Mouse (Mus musculus) NIH3T3 (cell line): Measurements from ENCODE around the gene Zfp462.

Experiments
- DNase-seq: peaks from one replicate; pipeline ENCODE4 v3.0.0-alpha.2; 2012; ENCODE audit warnings: low read depth

Gene Zfp462

DNA sequence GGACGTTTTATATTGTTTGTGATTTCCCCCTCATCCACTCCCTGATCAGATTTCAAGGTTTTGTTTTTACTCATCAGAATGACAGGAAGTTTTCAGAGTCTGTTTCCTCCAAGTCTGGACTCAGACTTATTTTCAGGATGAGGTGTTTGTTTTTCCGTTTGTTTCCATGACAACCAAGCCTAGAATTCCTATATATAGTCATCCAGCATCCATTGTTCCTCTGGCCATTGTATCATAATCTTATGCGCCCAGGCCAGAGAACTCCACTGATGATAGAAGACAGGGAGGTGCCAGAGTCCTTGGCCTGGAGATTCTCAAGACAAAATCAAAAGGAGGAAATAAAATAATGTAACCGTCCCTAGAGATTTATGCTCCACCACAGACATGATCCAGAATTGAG, 97.7 kb downstream of the Zfp462 start:
- peak; percentile 17 for DNase-seq

DNA sequence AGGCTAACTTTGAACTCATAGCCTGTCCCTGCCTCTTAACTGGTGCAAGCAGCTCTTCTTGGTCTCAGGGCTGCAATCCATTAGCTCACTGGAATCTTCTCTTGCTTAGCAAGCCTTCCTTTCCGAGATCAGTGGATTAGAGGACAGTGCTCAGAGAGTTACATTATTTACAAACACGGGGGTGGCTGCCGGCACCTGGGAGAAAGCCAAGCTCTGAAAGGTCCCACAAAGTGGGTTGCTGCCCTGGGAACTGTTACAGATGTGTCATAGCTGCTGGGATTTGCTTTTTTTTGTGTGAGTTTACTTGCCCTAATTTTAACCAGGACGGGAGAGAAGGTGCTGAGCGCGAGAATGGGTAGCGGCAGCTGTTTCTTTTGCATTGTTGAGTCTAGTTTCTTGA, 102.4 kb downstream of the Zfp462 start:
- DNase-seq = peak; percentile 11

DNA sequence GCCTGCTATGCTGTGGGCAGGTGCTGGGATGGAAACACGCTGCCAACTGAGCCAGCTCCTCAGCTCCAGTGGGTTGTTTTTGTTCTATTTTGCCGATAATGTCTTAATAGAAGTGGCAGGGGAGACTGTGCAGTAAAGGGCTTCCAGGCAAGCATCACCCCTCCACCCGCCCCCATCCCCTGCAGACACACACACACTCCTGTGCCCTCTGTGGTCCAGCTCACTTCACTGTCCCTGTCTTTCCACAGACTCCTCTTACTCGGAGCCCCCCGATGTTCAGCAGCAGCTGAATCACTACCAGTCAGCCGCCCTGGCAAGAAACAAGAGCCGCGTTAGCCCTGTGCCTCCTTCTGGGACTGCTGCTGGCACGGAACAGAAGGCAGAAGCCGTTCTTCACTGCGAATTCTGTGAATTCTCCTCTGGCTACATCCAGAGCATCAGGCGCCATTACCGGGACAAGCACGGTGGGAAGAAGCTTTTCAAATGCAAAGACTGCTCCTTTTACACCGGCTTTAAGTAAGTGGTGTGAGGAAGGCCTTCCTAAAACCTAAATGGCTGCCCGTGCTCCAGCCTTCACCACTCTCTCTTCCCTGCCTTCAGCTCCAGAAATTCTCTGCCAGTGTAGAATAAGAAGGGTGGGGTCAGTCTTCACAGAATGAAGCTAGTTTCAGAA, 105.2 kb downstream of the Zfp462 start:
- DNase-seq = no peak

DNA sequence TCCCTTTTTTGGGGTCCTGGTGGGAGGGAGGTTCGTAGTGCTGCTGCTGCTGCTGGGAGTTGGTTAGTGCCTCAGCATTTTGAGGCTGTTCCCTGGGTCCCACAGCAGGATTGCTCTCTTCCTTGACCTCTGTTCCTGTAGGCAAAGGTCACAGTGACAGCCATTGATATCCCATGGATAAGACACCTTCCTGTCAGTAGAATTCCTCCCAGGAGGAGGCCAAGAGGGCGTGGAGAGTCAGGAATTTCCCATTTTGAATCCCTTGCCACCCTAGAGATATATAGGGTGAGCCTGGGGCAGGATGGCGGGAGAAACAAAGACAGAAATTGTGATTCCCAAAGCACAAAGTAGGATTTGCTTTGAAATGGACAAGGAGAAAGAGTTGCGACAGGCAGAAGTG, 106.5 kb downstream of the Zfp462 start:
- no peak for DNase-seq

DNA sequence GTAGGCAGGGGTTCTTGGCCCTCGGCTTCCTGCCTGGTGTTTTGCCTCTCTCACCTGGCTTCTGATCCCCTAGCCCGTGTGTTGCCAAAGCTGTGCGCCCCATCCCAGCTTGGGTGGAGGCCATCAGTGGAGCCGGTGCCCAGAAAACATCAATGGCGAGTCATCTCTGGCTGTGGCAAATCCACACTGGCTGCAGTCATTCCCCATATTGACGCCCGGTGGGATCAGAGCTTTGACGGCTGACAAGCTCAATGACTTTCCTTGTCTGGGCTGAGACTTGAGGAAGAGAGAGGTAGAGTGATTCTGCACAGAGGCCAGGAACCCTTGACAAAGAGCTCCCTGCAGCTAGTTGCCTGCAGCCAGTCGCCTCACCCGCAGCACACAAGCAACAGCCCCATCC, 107.8 kb downstream of the Zfp462 start:
- DNase-seq = no peak

DNA sequence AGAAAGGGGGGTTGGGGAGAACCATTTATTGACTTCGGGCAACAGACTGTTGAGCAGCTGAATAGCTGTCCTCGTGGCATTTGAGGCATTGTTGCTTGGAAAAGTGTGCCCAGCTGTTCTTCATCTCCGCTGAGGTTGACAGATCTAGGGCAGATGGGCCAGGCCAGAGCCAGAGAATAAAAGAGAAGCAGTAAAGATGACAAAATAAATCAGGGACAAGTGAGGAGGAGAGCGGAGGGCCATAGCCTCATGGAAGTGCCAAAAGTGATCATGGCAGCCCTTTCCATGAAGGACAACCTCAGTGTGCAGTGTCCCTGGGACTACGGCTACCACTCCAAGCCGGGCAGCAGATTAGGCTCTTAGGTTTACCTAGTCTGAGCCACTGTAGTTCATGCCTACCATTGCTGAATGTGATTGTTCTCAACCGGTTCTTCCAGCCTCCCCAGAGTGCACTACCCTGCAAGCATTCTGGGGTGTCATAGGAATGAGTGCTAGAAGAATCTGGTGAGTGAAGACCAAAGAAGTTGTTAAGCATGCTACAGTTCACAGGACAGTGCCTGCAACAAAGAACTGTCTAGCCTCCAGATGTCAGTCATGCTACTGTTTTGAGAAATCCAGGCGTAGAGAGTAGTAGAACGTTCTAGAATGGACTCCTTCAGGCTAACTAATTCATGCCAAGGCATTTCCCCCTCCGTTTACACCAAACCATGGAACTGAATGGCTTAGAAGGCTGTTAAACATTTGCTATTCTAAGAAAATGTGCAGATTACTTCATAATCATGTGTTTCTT, 113.0 kb downstream of the Zfp462 start:
- no peak for DNase-seq

DNA sequence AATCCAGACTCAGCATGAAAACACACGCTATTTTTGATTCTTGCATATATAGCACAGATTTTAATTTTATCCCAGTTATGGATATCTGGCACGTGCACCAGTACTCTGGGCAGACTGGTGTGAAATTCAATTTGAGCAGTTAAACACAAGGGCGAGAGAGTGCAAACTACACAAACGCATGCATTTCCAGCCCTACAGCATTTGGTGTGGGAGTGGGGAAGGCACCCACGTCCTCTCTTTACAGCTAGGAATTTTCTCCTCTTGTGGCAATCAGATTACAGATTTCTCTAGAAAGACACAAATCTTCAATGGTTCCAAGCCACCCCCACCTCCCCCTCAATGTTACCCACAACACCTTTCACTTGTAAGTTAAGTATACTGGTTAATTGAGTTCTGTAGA, 114.1 kb downstream of the Zfp462 start:
- DNase-seq = no peak

DNA sequence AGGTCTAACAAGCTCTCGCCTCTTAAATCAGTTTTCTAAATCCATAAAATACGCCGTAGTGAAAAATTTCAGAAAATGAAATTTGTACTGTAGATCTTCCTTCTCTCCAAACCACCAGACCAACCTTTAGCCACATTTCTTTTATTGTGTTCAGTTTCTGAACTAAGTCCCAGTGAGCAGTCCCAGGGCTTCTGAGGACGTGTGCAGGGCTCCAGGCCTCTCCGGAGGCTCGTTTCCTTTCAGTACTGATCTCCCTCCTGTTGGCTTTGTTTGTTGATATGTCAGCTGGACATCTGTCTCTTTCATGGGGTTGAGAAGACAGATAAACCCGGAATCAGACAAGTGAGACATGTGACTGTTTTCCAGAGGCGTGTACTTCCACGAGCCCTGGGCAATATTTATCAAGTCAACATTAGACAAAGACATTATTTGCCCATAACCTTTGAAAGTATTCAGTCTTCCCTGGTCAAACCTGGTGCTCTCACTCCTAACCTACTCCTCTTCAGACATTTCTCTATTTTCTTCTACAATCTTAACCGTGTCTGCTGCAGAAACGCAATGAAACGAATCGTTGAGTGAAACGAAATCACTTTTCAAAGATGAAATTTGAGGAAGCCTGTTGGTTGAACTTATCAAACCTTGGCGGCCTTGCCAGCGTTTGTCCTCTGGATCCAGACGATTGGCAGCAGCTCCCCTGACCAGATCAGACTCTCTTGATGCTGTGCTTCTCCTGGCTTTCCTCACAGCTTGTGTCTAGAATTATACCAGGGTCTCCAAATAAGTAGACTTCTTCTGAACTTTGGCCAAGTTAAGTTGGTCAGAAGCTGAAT, 121.7 kb downstream of the Zfp462 start:
- no peak for DNase-seq

DNA sequence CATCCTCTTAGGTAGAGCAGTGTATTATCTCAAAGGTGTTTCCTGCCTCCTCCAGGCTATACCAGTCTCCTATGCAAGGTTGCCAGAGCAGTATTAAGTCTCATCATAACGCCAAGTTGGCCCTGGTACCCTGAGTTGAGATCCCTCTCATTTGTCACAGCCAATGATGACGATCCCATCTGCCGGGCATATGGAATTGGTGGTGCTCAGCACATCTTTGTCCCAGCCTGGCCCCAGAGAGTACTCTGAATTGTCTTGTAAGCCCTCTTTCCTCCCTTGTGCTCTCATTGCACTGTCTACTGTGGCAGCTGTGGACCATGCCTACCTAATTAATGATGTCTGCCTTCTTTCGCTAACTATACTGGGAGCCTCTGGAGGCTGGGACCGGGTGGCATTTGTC, 126.7 kb downstream of the Zfp462 start:
- DNase-seq = no peak

DNA sequence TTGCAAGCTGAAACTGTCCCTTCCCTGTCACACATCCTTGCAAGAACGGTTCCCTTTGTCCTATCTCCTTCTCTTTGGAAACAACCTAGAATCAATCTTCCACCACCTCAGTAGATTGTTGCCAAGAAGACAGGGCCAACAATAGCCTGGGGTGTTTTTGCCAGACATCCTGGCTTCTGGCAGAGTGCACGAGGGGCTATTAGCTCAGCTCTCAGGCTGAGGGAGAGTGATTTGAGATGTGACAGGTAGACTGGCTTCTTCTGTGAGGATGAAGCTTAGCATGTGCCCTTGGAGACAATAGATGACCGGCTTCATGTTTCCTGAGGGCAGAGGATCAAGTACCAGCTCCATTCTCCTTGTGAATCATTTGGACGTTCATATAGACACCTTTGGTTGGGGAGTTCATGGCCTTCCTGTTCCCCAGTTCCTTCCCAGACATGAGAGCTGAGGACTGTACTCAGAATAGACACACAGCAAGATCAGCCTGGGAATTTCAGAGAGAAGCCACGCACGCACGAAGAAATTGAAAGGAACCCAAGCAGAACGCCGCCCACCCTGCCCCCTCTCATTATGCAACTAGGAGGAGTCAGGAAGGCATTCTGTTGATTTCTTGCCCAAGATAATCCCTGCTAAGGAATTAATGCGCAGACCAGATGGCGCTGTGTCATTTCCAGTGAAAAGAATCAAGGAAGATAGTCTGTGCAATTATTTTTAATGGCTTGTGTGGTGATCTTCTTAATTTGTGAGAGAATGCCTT, 132.5 kb downstream of the Zfp462 start:
- no peak for DNase-seq

DNA sequence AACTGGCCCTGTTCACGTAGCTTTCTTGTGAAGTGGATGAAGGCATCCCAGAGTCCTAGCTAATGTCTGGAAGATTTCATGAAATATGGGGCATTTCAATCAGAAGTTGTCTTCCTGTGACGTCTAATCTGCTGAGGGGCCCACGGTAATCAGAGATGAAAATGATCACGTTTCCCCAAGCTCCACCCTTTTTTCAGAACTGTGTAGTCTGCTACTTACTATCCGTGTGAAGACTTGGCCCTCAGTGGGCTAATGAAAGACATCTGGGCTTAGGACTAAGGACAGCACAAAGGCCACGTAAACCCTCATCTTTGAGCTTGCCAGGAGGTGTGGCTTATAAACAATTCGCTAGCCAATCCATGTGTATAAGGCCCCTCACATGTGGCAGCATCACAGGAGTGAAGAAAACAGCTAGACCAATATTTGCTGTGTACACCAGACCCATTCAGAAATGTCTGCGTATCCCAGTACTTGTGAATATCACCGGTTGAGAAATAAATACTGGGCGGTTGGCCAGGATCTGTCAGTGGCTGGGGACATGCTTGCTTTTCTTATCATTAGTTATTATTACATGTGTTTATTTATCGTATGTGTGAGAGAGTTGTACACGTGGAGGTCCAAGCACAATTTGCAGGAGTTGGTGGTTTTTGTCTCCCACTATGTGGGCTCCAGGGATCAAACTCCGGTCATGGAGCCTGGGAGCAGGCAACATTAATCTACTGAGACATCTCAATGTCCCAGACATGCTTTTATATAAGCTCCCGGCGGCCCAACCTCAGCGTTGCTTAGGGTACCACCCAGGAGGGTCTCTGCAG, 133.3 kb downstream of the Zfp462 start:
- DNase-seq = peak; percentile 47

DNA sequence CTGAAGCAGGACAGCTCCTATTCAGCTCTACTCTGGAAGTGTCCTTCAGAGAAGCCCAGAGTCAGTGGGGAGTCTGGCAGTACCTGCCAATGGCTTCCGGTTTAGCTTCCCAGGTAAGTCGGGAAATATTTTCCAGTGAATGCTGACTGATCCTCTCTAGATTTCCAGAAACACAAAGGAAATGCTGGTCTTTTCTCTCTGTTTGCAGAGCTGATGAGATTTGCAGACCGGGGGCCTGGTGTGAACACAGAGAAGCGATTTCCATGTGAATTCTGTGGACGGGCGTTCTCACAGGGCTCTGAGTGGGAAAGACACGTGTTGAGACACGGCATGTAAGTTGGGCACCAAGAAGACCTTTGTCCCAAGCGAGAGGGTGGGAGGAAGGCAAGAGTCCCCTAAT, 134.2 kb downstream of the Zfp462 start:
- no peak for DNase-seq

DNA sequence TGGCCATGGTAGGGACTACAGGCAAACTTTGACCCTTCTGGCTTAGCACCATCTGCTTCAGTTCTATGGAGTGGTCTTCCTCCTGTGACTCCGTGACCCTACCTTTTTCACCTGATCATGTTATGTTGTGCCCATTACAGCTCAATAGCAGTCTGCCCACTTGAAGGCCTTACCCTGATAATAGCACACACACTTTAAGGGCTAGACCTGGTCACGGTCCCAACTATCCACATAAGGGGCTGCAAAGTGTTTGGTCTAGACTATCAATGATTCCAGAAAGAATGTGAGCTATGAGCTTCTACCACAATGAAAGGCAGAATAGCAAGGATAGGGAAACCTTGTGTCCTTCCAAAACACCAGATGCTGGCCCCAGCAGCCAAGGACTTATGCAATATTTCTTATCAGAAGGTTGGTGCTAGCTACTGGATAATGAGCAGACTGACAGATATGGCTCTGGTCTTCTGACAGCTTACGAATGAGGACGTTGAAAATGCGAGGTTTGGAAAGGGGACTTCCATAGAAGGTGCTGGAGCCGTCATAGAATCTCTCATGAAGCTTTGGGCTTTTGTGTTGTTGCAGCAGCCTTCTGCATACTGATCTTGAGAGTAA, 139.3 kb downstream of the Zfp462 start:
- no peak for DNase-seq

DNA sequence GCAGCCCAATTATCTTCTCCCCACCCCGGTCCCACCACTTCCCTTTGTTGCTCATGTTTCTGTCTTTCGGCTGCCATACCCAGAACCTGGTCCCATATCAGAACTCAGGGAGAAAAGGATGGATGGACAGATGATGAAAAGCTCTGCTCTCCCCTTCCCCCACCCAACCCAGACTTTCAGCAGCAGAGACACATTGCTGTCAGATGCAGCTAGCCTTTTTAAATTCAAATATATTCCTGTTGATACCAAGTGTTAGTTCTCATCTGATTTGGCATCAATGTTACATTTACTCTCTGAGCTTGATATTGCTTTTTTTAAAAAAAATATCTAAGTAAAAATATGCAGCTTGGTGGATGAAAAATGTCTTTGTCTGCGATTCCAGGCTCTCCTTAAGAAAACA, 143.3 kb downstream of the Zfp462 start:
- no peak for DNase-seq

DNA sequence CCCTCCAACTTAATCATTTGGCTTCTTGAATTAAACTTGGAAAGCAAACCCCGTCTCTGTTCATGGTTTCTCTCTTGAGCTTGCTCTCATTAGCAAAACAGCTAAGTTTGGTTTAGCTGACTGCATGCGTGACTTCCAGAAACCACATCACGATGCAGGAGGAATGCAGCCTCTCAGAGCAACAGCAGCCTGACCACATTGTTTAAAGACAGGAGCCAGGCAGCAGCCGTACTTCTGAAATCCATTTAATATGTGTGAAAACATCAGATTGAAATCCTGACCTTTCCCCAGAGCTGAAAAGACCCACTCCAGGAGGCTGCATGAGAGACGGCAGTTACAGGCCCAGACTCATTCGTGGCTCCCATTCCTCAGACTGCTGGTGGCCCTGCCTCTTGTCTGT, 144.1 kb downstream of the Zfp462 start:
- DNase-seq = no peak

DNA sequence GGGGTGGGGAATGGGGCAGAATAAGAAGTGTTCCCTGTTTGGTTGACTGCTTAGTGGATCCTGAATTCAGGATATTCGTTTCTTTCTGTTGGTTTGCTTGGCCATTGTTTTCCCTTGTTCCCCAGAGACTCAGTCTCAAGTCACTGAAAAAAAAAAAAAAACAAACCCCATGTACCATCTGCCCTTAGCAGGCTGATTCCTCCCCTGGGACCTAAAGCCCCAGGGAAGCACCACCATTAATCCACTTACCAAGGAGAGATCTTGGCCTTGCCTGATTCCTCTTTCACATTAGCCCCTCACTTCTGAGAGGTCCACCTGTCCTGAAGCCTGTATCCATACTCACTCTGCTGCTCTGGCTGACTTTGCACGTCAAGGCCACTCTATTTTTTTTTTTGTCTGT, 152.3 kb downstream of the Zfp462 start:
- no peak for DNase-seq

DNA sequence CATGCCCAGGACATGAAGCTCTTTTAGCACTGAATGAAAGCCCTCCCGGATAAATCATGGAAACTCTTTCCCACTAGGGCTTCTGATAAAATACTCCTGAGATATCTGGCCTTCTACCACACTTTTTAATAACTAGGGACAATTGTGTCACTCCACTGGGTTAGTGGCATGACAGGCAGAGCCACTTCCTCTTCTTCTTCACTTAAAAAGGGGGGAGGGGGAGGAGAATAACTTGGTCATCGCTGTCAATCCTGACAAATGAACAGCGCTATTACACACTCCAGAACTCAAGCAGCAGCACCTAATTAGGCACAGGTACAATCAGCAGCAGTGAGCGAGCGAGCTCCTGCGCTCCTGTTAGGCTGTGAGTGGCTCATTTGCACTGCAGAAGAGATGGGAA, 153.5 kb downstream of the Zfp462 start:
- DNase-seq = no peak

DNA sequence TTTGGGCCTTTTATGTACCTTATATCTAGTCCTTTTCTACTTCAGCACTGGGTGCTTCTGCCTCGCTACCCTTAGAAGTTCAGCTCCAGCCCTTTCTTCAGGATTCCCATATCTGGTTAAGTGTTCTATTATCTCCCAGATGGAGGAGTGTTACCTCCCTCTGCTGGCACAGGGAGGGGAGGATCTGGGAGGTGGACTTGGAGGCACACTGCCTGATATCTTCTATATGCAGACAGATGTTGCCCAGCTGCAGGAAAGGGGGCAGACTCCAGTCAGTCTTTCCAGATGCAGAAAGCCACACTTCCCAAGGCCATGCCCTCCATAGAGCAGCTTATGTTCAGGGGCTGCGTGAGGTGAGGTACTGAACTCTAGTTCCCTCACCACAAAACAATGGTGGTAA, 156.0 kb downstream of the Zfp462 start:
- peak; percentile 50 for DNase-seq

DNA sequence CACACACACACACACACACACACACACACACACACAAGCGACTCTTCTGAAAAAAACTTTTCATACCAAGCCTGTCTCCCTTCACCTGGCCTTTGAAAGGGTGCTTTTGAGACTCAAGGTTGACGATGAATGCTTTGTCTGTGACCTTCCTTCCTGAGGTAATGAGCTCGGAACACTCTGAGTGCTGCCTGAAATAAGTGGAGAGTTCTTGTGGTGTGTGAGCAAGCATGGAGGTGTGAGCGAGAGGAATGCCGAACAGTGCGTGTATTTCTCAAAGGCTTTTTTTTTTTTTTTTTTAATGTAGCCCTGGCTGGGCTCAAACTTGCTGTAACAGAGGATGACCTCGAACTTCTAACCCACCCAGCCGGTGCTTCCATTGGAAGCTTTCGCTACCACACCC, 156.8 kb downstream of the Zfp462 start:
- no peak for DNase-seq

DNA sequence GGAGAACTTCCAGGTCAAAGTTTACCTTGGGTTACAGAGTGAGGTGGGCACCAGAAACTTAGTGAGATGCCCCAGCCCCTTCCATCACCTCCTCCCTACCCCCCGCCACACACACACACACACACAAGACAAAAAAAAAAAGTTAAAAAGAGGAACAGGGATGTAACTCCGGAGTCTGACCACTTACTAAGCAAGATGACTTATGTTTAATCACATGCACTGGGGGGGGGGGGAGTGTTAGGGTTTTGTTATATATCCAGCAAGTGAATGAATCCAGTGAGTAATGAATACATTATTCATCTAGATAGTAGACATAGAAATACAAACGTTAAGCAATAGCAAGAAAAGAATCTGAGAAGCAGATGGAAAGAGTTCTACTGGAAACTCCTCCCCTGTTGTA, 157.5 kb downstream of the Zfp462 start:
- peak; percentile 58 for DNase-seq

DNA sequence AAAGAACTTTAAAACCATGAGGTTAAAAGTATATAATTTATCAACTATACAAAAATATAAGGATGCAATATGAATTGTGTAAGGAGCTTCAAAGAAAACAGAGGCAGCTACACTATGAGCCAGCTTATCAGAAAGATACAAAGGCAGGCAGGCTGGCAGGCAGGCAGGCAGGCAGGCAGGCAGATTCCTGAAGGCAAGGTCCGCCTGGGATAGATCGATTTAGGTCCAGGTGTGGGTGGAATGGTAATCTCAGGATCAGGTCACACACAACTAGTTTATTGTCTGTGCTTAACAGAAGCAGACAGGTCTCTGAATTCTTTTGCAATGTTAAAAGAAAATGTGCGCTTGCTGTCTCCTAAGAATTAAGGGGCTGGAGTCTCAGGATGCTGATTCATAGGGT, 158.7 kb downstream of the Zfp462 start:
- peak; percentile 52 for DNase-seq
